Mouse (Mus musculus): ENCODE measurements around the gene Psip1.

DNA sequence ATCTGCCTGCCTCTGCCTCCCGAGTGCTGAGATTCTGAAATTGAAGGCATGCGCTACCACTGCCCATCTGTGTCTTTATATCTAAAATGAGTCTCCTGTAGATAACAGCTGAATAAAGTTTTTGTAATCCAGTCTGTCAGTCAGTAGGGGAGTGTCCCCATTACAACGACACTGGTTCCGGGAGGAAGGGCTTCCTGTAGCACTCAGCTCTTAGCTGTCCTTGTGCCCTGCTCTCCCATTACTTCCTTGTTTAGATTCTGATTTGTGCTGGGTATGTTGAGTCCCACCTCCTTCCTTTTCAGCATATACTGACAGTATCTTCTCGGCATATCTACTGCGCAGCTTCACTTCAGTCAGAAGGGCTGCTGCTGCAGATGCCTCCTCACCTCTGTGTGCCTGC, 53.4 kb downstream of the Psip1 start:
- TF ChIP-seq USF1 (IDR thresholded peaks at IDR 0.05; ENCODE audit: low read depth) (no peak), MYOG (IDR thresholded peaks at IDR 0.05; ENCODE audit: control insufficient read depth in 1 of 3, insufficient read depth in 1 of 3, insufficient read length in 2 of 3, low read depth in 2 of 3) (no peak), TCF12 (IDR thresholded peaks at IDR 0.05; ENCODE audit: insufficient read depth, poor library complexity, severe bottlenecking) (no peak), E2F4 (IDR thresholded peaks at IDR 0.05; ENCODE audit: insufficient read depth) (no peak), POLR2A (IDR thresholded peaks at IDR 0.05; ENCODE audit: insufficient read length, low read depth) (no peak), MYOD1 (IDR thresholded peaks at IDR 0.05; ENCODE audit: control insufficient read depth in 1 of 3, insufficient read length in 2 of 3, low read depth in 2 of 3) (no peak), CEBPB (IDR thresholded peaks at IDR 0.05; ENCODE audit: insufficient read depth, poor library complexity, severe bottlenecking) (no peak), MAX (IDR thresholded peaks at IDR 0.05; ENCODE audit: low read depth) (no peak), REST (IDR thresholded peaks at IDR 0.05; ENCODE audit: insufficient read depth, insufficient read length) (no peak), TCF3 (IDR thresholded peaks at IDR 0.05; ENCODE audit: insufficient read length, low read depth) (no peak), POLR2AphosphoS2 (IDR thresholded peaks at IDR 0.05; ENCODE audit: insufficient read length, low read depth) (no peak)

All from myocyte (in vitro differentiated cells).